Mouse (Mus musculus) CD4-positive, CD25-positive, alpha-beta regulatory T cell, adult 4 months (primary cell): ENCODE measurements around the gene Selenof. TPM values are rescaled to one million over a fixed set of nuclear protein-coding genes. Genes with fewer than 3 reads are reported as not detected.

Source experiments
- ATAC-seq: one replicate; pipeline ENCODE4 v1.8.0; 2017
- polyA plus RNA-seq, 2 experiments: library from polyadenylated mRNA; unstranded; fragments of 100-300 nt; shearing (Covaris generic); gene quantifications; one replicate each; pipeline ENCODE4 v1.2.1; 2017

Gene Selenof
- polyA plus RNA-seq, 2 experiments from 2014 or later: 288 to 301 TPM

- ATAC-seq: no peak
Observed at GRCm38 (mm10) chr3:144565212-144565611, 4.9 kb upstream of the Selenof start.

DNA sequence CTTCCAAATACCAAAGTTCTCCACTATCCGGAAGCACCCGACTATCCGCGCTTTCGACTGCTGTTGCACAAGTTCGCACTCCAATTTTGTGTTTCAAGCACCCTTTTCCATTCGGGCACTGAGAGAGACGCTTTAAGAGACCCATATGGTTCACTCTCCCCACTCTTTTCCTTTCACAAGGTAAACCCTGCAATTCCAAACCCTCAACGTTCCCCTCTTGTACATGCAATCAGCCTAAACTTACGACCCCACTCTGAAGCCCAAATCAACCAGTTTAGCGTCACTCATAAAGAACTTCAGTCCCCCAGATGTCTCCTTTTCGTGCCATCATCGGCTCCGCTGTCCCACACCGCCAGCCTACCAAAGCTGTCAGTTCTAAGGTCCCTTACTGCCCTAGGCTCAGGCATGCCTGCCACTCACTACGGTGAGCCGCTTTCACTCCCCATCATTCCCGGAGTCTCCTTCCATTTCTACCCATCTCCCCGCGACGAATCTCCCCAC lies 1.2 kb upstream of the Selenof start:
- ATAC-seq: no peak

DNA sequence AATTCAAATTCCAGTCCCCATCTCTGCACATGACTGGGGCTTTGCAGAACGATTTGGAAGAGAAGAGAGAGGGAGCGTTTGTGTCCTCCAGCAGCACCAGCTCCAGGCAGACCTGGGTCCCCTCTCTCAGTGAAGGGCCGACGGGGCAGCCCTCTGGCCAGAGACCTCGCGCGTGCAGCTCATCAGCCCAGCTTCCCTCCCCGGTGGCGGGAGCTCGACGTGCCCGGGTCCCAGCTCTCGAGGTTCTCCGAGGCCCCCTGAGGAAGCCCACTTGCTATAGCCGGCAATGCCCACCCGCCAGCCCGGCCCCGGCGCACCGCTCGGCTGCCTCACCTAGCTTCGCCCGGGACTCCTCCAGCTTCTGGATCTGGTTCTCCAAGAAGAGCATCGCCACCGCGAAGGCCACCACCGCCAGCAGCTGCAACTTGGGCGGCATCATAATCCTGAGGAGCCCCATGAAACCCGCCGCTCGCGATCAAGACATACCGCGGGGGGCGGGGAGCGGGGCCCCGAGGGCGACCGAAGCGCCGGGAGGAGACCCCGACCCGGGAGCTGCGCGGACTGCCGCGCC lies 618 bp upstream of the Selenof start:
- peak; percentile 10 for ATAC-seq

DNA sequence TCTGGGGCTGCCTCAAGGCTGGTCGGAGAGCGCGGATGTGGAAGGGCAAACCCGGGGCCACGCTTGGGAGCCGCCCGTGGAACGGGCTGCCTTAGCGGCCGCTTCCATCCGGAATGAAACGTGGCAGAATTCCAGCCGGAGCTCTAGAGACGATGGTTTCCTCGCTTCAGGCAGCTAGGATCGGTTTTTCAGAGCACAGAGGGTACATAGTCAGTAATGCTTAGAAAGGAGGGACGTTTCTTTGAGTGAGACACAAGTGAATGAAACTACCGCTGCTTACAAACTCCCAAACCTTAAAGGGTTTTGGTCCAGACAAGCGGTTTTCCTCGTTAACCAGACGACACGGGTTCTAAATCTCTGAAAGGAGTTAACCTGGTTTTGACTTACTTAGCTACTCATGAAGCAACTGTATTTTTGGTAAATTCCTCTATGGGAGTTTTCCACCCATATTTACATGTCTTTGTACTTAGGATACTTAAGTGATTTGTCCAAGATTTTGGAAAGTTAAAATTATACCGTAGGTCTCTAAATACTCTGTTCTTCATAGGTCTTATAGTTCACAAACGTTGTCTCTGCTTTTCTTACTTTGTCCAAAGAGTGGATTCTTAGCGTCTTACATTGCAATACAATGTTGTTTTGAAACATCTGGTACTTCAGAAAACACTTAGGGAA lies 848 bp downstream of the Selenof start:
- no peak for ATAC-seq

- no peak for ATAC-seq
Observed at GRCm38 (mm10) chr3:144574256-144574655, 4.2 kb downstream of the Selenof start.

DNA sequence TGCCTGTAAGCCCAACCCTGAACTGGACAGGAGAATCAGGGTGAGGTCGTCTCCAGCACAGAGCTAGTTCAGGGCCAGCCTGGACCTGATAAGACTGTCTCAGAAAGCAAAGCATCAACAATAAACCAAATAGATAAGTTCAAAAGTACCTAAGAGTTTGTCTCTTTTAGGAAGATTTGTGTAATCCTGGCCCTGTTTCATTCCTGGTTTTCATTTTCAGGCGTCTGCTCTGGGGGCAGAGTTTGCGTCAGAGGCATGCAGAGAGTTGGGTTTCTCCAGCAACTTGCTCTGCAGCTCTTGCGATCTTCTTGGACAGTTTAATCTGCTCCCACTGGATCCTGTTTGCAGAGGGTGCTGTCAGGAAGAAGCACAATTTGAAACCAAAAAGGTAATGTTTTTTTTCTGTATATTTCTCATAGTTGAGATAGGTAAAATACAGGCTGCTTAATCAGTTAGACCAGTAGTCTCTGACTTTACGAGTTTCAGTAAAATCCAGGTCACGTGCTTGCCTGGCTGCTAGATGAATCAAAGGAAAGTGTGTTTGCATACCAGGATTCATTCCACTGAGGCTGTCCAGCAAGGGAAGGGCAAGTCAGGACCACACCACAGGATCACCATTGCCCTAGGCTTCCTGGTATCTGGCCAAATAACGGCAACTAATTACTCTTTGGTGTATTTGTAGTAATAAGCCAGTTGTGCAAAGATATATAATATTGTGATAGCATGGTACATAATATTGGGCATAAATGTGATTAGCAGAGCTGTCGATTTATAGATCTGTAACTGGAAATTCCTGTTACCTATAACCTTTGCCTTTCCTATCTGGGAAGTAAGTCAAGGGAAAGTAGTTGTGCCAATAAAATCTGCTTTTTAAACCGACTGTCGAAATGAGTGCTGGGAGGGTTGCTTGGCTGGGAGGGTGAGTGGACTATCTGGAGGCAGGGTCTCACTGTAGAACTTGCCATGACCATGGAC lies 7.5 kb downstream of the Selenof start:
- no peak for ATAC-seq

GRCm38 (mm10) chr3:144578921-144579320 lies 8.8 kb downstream of the Selenof start:
- ATAC-seq: no peak

- no peak for ATAC-seq
Observed at GRCm38 (mm10) chr3:144579796-144580195, 9.7 kb downstream of the Selenof start.

- ATAC-seq: no peak
Observed at GRCm38 (mm10) chr3:144580281-144580680, 10.2 kb downstream of the Selenof start.

DNA sequence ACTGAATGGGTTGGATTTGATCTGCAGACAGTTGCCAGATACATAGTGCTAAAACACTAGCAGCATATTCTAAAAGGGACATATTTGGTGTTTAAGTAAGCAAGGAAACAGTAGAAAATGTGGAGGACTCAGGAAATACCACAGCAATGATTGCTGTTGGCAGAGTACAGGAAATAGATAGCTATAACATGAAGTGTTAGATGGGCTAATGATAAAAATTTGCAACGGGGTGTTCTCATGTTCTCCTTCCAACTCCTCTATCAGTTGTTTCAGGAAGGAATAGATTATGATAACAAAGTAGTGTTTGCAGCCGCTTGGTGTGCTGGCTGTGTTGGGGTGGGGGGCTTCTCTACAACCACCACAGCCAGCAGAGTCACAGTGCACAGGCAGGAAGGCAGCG lies 11.7 kb downstream of the Selenof start:
- no peak for ATAC-seq

DNA sequence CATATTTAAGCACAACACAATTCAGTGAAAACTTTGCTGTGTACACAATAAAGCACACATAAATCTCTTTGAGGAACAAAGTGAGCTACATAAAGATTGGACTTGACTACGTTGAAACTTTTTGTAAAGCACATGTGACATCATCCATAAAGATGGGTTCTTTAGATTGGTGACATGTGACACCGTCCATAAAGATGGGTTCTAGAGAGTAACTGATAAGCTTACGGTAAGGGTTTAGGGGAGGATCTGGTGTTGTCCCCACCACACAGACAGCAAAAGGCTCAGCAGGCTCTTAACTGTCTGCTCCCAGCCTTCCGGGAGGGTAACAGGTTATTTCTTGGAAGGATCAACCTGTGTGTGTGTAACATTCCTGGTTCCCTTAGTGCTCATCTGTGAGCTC lies 12.2 kb downstream of the Selenof start:
- no peak for ATAC-seq

GRCm38 (mm10) chr3:144583789-144584188 lies 13.7 kb downstream of the Selenof start:
- no peak for ATAC-seq

DNA sequence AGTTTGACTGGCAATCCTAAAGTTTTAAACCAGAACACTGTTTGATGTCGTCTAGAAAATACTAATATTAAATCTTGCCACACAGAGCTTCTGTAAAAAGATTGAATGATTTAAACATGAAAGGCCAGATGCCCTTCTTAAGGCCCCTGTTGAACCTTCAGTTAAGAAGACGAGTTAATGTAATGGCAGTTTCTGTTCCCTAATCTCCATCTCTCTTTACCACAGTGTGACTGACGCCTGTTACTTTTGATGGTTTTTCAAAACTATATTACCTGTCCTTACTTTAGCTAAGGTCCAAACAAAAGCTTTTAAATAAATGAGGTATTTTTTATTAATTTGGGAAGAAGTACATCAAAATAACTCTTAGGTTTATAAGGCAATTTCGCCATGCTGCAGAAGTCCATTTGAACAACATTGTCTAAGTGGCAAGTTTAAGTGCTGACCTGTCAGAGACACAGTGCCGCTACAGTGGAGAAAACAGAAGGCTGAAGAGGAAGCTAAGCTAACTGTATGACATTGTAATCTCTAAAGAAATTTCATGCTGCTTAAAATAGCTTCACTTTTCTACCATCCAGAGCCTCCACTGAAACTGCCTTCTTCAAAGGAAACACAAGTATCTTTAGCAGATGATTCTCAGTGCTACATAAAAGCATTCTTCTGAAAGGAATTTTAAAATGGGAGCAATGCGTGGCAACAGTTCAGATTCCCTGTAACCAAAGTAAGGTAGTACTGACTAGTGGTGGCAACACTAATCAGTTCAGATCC lies 14.9 kb downstream of the Selenof start:
- ATAC-seq: no peak

- ATAC-seq: no peak
Observed at GRCm38 (mm10) chr3:144586731-144587130, 16.6 kb downstream of the Selenof start.

DNA sequence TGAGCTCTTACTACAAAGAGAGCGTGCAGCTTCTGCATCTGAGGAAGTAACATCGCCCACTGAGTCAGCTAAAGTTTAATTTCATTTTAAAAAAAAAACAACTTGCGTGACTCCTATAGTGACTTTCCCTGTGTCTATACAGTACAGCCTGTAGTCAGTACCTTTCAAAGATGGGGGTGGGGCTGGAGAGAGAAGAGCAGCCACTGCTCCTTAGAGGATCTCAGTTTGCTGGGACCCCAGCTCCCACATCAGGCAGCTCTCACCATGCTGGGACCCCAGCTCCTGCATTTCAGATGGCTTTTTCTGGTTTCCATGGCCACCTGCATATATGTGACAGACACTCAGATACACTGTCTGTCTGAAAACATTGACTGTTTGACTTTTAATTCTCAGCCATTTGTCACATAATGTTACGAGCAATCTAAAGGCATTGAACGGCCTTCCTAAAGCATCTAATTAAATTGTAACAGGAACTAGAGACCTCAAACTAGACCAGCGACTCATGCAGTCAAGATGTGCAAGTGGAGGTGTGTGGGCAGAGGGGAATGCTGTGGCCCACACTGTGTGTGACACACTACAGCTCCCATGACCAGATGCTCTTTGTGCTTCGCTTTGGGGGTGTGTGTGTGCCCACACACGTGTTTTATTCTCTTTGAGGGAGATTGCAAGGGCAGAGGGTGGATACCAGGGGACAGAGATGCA lies 19.2 kb downstream of the Selenof start:
- no peak for ATAC-seq

DNA sequence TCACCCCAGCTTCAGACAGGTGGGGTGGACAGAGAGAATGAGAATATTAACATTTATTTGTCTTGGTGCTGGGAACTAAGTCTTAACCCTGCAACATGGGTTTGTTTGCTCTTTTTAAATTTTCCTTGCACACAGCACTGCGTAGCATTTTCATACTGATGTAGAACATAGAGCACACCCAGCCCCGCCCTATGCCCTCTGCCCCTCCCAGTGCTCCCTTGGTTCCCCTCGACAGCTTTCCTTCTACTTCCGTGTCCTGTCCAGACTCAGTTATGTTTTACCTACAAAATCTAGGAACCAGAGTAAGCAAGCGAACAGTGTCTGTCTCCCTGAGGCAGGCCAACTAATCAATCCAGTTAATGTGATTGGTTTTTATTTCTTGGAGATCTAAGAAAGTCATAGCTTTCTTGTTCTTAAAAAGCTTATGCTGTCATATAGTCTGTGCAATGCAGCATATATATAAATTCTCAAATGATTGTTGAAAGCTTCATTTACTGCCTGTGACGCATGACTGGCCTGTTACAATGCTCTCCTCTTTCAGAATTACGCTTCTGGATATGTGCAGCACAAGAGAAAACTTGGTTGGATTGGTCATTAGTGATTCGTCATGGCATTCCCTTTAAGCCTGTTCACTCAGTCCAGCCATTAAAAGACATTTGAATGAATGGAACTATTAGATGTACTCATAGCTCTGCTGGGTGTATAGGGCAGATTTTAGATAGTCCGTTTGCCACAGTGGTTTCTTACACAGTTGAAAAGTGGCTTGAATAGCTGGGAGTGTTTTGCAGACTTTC lies 23.1 kb downstream of the Selenof start:
- no peak for ATAC-seq

DNA sequence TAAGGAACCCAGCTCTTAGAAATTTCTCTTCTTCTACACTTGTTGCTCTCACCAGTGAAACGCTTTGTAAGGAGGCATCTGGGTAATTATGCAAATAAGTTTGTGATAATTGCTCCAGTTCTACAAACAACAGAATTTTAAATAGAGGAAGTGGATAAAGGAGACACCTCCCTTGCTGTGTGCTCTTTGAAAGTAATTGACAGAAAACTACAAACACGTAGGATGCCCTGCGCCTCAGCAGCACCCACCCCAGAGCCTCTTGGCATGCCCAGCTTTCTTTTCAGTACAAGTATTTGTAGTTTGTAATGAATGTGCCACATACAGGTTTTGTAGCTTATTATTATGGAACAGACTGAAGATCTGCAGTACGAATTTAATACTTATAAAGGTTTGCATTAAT lies 27.0 kb downstream of the Selenof start:
- no peak for ATAC-seq

GRCm38 (mm10) chr3:144597790-144598467 lies 27.8 kb downstream of the Selenof start:
- ATAC-seq: no peak

DNA sequence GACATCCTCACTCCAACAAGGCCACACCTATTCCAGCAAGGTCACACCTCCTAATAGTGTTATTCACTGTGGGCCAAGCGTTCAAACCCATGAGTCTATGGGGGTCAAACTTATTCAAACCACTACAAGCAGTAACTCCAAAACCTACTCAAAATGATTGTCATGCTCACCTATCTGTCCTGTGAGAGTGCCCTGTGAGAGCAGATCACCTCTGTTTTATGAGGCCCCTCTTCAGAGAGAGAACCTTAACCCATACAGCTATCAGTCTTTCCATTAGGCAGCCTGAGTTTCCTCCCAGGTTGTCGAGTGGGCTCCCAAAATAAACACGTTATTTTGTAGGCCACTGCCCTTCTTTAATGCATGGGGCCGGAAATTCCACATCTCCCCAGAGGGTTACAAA lies 32.3 kb downstream of the Selenof start:
- no peak for ATAC-seq

DNA sequence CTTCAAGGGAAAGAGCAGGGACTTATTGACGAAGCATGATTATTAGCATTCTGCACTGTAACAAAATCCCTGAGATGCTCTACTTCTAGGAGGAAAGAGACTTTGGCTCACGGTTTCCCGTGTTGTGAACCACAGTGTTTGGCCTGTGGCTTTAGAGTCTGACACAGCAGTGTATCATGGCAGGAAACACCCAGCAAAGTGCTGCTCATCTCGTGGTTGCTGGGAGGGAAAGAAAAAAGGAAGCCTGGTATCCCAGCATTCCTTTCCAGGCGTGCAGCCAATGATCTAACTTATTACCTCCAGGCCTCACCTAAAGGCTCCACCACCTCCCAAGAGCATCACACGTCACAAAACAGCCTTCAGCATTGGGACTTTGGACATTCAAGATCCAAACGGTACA lies 32.7 kb downstream of the Selenof start:
- ATAC-seq: no peak
